Mouse (Mus musculus): ENCODE results near the gene Gm960.

The Gm960 gene

DNA sequence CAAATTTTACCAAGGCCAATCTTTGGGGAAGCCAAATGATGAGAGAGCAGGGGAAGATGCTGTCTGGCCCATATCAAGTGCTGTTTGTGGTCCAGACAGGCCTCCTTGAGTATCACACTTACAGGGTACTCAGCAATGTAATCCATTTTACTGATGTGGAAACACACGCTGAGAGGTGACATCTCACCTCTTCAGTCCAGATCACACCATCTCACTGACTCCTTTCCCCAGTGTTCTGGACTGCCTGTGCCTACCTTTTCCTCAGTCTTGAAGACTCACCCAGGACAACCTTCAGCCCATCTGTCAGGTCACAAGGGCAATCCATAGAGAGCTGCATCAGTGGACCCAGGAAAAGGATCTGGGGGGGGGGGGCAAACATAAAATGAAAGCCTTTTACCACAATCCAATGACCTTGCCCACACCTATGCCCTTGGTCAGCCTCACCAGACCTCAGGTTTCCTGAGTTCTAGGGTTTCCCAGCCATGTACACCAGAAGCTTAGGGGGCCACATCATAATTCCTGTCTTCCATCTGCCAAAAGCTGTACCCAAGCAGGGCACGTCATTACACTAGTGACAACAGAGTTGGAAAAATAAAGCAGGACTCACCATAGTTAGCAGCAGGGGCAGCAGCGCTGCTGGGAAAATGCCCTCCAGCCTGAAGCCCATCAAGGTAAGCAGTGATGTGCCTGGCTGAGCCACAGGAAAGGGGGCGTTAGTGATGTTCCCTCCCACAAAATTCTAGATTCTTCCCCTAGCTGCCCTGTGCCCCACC lies 73.9 kb downstream of the Gm960 start:
- intact Hi-C loops (cut with DNase I), result loop anchor here (5.0 kb wide), 1 partner anchor 123 kb away; no protein-coding TSS in a partner anchor

DNA sequence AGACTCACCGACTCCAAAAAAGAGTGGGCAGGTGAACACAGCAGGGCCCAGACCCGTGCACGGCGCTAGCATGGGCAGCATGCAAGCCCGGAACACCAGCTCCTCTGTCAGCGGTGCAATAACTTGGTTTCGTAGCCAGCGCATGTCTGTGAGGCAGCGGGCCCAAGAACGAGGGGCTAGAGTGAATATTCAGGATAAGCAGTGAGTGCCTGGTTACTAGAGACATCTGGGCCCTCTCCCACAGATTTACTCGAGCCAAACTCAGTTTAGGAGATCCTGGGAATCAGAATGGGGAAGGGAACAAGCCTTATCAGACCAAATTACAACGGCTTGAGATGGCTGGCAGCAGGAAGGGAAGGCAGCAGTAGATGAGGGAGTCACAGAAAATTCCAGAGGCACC lies 74.5 kb downstream of the Gm960 start:
- intact Hi-C loops (cut with DNase I), result no loop called here

GRCm38 (mm10) chr19:4623419-4623818 lies 75.0 kb downstream of the Gm960 start:
- intact Hi-C loops (cut with DNase I), result no loop called here

- intact Hi-C loops (cut with DNase I), result no loop called here
These were observed 75.7 kb downstream of the Gm960 start for GRCm38 (mm10) chr19:4622780-4623179.

GRCm38 (mm10) chr19:4620721-4621120 lies 77.7 kb downstream of the Gm960 start:
- intact Hi-C loops (cut with DNase I), result no loop called here

GRCm38 (mm10) chr19:4619461-4619860 lies 79.0 kb downstream of the Gm960 start:
- intact Hi-C loops (cut with DNase I), result loop anchor here (5.0 kb wide), 1 partner anchor 122 kb away; the partner anchor contains the start of gene 2010003K11Rik

- intact Hi-C loops (cut with DNase I), result loop anchor here (5.0 kb wide), 1 partner anchor 121 kb away; the partner anchor contains the start of gene 2010003K11Rik
These were observed 80.3 kb downstream of the Gm960 start for GRCm38 (mm10) chr19:4618183-4618582.

- intact Hi-C loops (cut with DNase I), result loop anchor here (5.0 kb wide), 1 partner anchor 119 kb away; the partner anchor contains the start of gene 2010003K11Rik
These were observed 81.9 kb downstream of the Gm960 start for GRCm38 (mm10) chr19:4616546-4616945.

DNA sequence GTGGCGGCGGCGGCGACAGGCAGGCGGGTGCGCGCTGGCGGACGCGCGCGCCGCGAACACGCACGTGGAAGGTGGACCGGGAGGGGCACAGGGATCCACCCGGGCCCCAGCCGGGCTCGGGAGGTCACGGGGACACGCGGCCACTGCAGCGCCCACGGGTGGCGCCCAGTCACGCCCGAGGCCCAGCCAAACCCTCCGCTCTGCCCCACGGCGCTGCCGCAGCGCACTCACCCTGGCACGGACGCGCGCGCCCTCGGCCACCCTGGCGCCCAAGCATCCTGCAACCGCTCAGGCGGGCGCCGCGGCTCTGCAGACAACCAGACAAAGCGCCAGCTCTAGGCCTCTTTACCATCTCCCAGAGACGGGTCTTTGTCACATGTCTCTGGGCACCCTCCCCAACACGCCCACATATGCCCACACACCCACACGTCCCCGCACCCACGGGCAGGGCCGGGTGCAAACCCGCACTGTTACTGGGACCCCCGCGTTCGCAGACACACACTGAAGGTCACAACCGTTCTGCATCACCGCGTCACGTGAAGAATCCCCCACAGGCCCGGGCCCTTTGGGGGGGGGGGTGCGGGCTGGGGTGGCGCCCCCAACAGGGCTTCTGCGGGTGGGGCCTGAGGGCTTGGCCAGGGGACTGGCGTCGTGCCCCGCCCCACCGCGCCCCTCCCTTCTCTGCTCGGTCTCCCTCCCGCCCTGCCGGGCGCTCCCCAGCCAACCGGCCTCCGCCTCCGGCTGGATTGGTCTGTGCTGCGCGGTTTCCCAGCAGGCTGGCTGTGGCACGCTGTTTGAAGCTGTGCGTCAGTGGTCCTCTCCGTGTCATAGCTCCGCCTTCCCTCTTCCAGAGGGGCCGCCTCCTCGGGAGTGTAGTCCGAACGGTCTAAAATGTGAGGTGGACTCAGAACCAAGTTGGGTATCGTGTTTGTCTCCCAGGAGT lies 83.0 kb downstream of the Gm960 start, which contains the start of gene Lrfn4:
Lrfn4 (minus strand) TSS at position 517 of the 943 bp plus-strand sequence.
- intact Hi-C loops (cut with DNase I), result loop anchor here (5.0 kb wide), 1 partner anchor 118 kb away; the partner anchor contains the start of gene 2010003K11Rik

- intact Hi-C loops (cut with DNase I), result loop anchor here (5.0 kb wide), 1 partner anchor 117 kb away; the partner anchor contains the start of gene 2010003K11Rik
These were observed 83.9 kb downstream of the Gm960 start for GRCm38 (mm10) chr19:4614305-4615150.

DNA sequence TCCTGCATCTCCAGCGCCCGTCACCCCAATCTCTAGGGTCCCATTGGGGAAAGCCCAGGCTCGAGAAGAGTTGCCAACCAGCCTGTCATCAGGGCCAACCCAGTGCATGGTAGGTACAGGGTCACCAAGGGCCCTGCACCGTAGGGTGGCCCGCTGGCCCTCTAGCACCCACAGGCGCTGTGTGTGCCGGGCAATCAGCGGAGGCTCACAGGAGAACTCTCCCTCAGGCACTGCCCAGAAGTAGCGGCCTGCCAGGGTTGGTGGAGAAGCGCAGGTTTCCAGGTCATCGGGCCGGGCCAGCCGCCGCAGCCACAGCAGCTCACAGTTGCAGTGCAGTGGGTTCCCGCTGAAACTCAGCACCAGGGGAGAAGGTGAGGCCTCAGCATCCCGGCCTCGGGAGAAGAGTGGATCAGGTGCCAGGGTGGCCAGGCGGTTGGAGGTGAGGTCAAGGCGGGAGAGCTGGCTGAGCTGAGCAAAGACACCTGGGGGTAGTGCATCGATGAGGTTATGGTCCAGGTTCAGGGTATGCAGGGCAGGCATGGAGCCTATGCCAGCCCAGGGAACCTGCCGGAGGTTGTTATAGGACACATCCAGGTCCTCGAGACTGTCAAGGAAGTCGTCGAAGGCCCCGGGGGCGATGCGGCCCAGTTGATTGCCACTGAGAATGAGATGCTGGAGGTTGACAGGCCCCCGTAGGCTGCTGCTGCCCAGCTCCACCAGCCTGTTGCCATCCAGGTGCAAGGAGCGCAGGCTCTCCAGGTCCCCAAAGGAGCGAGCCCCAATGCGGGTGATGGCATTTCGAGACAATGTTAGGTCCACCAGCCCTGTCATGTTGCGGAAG lies 84.8 kb downstream of the Gm960 start:
- intact Hi-C loops (cut with DNase I), result no loop called here

DNA sequence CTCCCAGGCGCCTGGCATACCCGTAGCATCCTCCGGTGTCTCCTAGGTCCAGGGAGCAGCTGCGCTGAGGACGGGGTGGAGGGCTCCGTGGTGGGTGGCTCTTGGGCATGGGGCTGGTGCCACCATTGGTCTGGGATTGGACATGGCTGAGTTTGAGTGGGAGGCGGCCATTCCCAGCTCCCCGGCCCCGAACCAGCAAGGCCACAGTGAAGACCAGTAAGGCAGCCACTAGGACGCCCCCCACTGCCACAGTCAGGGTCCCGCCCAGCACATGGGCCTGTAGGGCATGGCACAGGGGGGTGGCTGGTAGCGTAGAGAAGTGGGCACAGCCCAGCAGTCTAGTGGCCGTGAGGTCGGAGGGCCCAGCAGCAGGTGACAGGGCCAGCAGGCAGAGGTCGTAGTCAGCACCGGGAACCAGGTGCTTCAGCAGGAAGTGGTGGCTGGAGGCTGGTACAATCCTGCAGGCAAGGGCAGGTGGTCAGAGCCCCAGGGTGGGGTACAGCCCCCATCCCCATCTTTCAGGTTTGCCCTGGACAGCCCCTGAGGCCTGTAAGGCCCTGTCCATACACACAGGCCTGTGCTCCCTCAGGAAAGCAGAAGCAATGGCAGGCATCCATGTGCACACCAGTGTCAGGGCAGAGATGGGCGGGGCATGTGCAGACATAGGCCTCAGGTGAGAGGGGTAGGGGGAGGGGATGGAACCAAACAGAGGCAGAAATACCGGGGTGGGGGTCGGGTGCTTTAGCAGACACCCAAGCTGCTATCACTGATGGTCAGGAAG lies 86.1 kb downstream of the Gm960 start:
- intact Hi-C loops (cut with DNase I), result no loop called here

DNA sequence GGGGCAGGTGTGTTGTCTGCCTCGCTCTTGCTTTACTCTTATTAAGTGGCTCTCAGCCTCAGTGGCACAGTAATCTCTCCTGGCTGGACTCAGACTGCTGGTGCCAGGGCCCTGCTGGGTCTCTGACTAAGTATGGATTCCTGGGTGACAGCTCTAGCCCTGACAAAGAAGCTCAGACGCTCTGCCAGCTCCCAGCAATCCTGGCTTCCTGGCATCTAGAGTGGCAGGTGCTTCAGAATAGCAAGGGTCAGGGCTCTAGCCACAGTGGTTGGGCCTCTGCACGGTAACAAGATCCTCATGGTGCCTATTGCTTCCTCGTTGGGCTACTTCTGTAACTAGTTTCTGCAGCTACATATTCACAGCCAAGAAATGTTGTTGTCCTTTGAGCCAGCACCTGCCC lies 88.4 kb downstream of the Gm960 start:
- intact Hi-C loops (cut with DNase I), result no loop called here

DNA sequence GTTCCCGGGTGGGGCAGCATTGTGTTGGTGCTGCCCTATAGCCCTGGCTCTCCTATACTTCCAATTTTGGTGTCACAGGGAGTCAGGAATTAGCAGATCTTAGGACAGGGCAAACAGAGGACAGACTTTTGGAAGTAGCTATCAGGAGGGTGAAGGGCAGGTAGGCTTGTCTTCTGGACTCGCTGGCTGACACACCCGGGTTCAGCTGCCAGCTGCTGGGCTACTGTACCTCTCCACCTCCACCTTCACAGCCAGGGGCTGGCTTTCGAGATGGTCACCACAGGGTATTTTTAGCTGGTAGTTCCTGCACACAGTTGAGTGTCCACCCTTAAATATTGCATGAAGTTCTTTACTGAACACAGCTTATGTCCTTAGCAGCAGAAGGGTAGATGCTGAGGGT lies 90.0 kb downstream of the Gm960 start:
- intact Hi-C loops (cut with DNase I), result no loop called here

DNA sequence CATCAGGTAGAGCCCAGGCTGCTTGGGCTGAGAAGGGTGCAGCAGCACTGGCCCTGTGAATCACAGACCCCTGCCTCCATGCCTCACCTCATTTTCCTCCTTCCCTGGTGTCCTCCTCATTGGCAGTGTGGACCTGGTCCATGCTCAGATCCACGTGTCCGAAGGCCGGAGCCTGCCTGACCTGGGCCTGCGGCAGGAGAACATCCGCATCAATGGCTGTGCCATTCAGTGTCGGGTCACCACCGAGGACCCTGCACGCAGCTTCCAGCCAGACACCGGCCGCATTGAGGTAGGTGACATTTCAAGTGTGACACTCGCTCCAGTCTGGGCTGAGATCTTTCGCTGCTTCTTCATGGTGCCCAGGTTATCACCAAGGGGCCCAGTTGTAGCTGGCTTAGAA lies 91.1 kb downstream of the Gm960 start:
- intact Hi-C loops (cut with DNase I), result no loop called here

GRCm38 (mm10) chr19:4605654-4606053 lies 92.8 kb downstream of the Gm960 start:
- intact Hi-C loops (cut with DNase I), result no loop called here

DNA sequence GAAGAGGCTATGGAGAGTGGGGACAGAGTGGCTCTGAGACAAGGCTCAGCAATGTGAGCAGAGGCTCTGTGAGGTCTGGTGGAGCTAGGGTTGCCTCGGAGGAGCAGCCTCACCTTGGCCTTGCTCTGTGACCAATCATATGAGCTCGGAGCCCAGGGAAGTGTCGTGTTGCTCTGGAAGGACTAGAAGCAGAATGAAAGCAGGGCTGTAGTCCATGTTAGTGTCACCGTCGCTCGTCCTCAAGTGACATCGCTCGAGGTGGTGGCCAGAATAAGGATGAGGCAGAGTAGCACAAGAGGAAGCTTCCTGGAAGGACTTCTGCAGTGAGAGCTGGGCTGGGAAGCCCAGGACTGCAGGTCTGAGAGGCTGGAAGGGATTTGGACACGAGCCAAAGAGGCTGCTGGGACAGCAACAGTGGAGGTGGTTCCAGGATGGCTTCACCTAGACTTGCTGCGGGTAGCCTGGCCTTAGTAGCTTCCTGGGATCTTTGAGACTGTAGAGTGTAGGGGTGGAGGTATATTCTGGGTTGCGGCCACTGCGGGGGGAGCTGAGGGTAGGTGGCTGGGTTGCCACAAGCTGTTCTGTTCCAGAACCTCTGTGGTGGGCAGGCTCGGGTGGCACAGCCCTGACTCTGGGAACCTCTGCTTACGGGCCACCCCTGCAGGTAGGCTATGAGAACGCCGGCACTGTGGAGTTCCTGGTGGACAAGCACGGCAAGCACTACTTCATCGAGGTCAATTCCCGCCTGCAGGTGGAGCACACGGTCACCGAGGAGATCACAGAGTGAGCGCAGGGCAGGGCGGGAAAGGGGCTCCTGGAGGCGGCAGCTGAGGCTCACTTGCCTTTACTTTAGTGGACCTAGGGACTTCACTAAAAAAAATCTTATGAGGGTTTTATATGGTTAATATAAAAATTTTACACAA lies 94.4 kb downstream of the Gm960 start:
- intact Hi-C loops (cut with DNase I), result no loop called here

GRCm38 (mm10) chr19:4602459-4602858 lies 96.0 kb downstream of the Gm960 start:
- intact Hi-C loops (cut with DNase I), result no loop called here
